Mouse (Mus musculus) hindbrain, postnatal 0 days (tissue): ENCODE measurements around the gene Rph3a. TPM values are rescaled to one million over a fixed set of nuclear protein-coding genes. Genes with fewer than 3 reads are reported as not detected.

Source experiments
- ATAC-seq: fragments of 200-750 bp; cut with Nextera tagmentation; 2 replicates; pipeline ENCODE4 v1.8.0; 2017; ENCODE audit warnings: mild to moderate bottlenecking, moderate TSS enrichment, moderate library complexity
- DNase-seq: peaks from one replicate; pipeline ENCODE4 v3.0.0-alpha.2; 2015; ENCODE audit warnings: low spot score
- H3K27ac ChIP-seq: fragments of 300-500 bp; sonication (generic); 2 replicates; pipeline ENCODE4 v1.5.1; 2014; ENCODE audit warnings: mild to moderate bottlenecking
- H3K27me3 ChIP-seq: fragments of 300-500 bp; sonication (generic); 2 replicates; pipeline ENCODE4 v1.6.1; 2014; ENCODE audit warnings: low read length, mixed read lengths; ENCODE audit not compliant: insufficient read depth
- H3K36me3 ChIP-seq: fragments of 300-500 bp; sonication (generic); 2 replicates; pipeline ENCODE4 v1.6.1; 2014; ENCODE audit warnings: low read length, mixed read lengths; ENCODE audit not compliant: insufficient read depth
- H3K4me1 ChIP-seq: fragments of 300-500 bp; sonication (generic); 2 replicates; pipeline ENCODE4 v1.6.1; 2014; ENCODE audit warnings: antibody characterized with exemption, low read length, mixed read lengths; ENCODE audit not compliant: insufficient read depth
- H3K4me2 ChIP-seq: fragments of 300-500 bp; sonication (generic); 2 replicates; pipeline ENCODE4 v1.6.1; 2014; ENCODE audit warnings: low read depth, mild to moderate bottlenecking, low read length, moderate library complexity, mixed read lengths
- H3K4me3 ChIP-seq: fragments of 300-500 bp; sonication (generic); 2 replicates; pipeline ENCODE4 v1.5.1; 2014; ENCODE audit warnings: low read length
- H3K9ac ChIP-seq: fragments of 300-500 bp; sonication (generic); replicated peaks from 2 replicates; pipeline ENCODE4 v1.6.1; 2014; ENCODE audit warnings: mild to moderate bottlenecking, low read length, moderate library complexity, mixed read lengths
- H3K9me3 ChIP-seq: fragments of 300-500 bp; sonication (generic); 2 replicates; pipeline ENCODE4 v1.6.1; 2016; ENCODE audit warnings: low read length, mixed read lengths
- CTCF ChIP-seq: IDR thresholded peaks from 2 replicates; pipeline ENCODE4 v1.5.1; 2016; ENCODE audit warnings: antibody characterized with exemption, control low read depth, low read depth
- WGBS: fragments of 180-500 bp; shearing (Covaris S2); extraction: QIAGEN DNeasy Blood & Tissue Kit; methylation state at CpG from one replicate; pipeline ENCODE4 v1.1.7; 2014; 5-methylcytosine and 5-hydroxymethylcytosine counted together
- polyA plus RNA-seq: library from polyadenylated mRNA; unstranded; fragments of >200 nt; fragmentation: Nextera tagmentation; extraction: Ambion mirVana; gene quantifications from 2 replicates; pipeline ENCODE4 v1.2.1, GENCODE M21; 2015
- total RNA-seq: library from RNA; depleted of rRNA; stranded (reverse); fragments of >200 nt; gene quantifications from 2 replicates; pipeline ENCODE4 v1.2.3, GENCODE M21; 2014

The Rph3a gene
- total and polyA plus RNA-seq, 2 experiments from 2014 or later: 39.4 to 44.3 TPM

- Histone ChIP-seq H3K9ac (no peak overlapping the region), H3K4me3 (no peak overlapping the region), H3K27me3 (no peaks in the 10 kb centered on the region), H3K9me3 (no peaks in the 10 kb centered on the region), H3K36me3 (no peaks in the 10 kb centered on the region), H3K4me2 (no peak overlapping the region), H3K4me1 (no peaks in the 10 kb centered on the region), H3K27ac (no peak overlapping the region)
- DNase-seq (no peak), ATAC-seq (no peak)
- TF ChIP-seq CTCF: peak; percentile 41
- WGBS: 90% methylated on average over 2 of the region's 2 CpGs
Measured at GRCm38 (mm10) chr5:120980116-120980515, 29.8 kb downstream of the Rph3a start.

GRCm38 (mm10) chr5:120976138-120976537, 33.8 kb downstream of the Rph3a start:
- Histone ChIP-seq H3K9ac (no peak overlapping the region), H3K27ac (no peak overlapping the region), H3K9me3 (no peaks in the 10 kb centered on the region), H3K4me3 (no peak overlapping the region), H3K4me1 (no peaks in the 10 kb centered on the region), H3K27me3 (no peaks in the 10 kb centered on the region), H3K4me2 (no peak overlapping the region), H3K36me3 (no peaks in the 10 kb centered on the region)
- 48% methylated on average over 3 of the region's 3 CpGs for WGBS
- DNase-seq (no peak), ATAC-seq (no peak)
- TF ChIP-seq CTCF: no peak

DNA sequence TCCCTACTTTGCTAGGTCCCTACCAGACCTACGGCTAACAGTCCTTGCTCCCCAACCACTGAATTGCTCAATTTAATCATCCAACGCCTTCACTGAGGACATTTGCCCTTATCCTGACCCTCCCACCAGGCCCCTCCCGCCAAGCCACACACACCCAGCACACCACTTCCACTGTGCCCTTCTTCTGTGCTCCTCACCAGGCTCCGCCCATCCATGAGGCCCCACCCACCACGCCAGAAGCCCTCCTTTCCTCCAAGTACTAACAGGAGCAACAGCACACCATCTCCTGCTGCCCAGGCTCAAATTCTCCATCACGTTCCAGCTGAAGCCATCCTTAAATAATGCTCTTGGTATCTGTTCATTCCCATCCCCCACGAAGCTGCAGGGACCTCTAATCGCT, 35.4 kb downstream of the Rph3a start:
- ATAC-seq: no peak

DNA sequence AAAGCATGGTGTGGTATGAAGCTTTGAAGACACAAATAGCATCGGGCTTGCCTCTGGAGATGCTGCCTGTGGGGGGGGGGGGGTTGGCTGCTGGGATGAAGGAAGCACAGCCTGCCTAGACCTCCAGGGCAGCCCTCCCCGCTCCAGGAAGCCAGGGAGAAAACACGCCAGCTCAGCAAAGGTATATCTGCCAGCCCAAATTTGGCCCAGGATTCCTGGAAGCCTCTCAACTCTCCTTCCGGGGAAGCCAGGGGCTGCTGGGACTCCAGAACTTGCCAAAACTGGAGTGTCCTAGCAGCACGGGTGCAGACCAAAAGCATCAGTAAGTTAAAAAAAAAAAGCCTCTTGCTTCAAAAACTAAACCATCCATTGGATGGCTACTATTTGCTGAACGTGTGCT, 37.6 kb downstream of the Rph3a start:
- no peak for TF ChIP-seq CTCF
- peaks cover 6% of the 10 kb centered on the region; the same call in 1 of the 2 replicates for H3K4me1 ChIP-seq
- no peak for DNase-seq
- H3K36me3 ChIP-seq: no peaks in the 10 kb centered on the region
- WGBS: 49% methylated on average over 6 of the region's 6 CpGs
- ATAC-seq: no peak
- H3K9ac ChIP-seq: no peak overlapping the region
- H3K9me3 ChIP-seq: no peaks in the 10 kb centered on the region
- H3K4me2 ChIP-seq: no peak overlapping the region
- no peak overlapping the region for H3K4me3 ChIP-seq
- no peaks in the 10 kb centered on the region for H3K27me3 ChIP-seq
- H3K27ac ChIP-seq: no peak overlapping the region

More for the DNA sequence above, 35.4 kb downstream of the Rph3a start:
- WGBS: 56% methylated on average over 8 of the region's 8 CpGs
- H3K36me3 ChIP-seq: no peaks in the 10 kb centered on the region
- H3K9me3 ChIP-seq: no peaks in the 10 kb centered on the region
- DNase-seq: no peak
- no peak overlapping the region for H3K9ac ChIP-seq
- H3K4me3 ChIP-seq: no peak overlapping the region
- no peak overlapping the region for H3K4me2 ChIP-seq
- no peak overlapping the region for H3K27ac ChIP-seq
- peaks cover 6% of the 10 kb centered on the region; the same call in 1 of the 2 replicates for H3K4me1 ChIP-seq
- no peak for TF ChIP-seq CTCF
- no peaks in the 10 kb centered on the region for H3K27me3 ChIP-seq

- TF ChIP-seq CTCF: no peak
- Histone ChIP-seq H3K4me3 (no peak overlapping the region), H3K27ac (no peak overlapping the region), H3K27me3 (no peaks in the 10 kb centered on the region), H3K4me2 (no peak overlapping the region), H3K36me3 (no peaks in the 10 kb centered on the region), H3K4me1 (peaks cover 6% of the 10 kb centered on the region; the same call in 1 of the 2 replicates), H3K9ac (no peak overlapping the region), H3K9me3 (no peaks in the 10 kb centered on the region)
- DNase-seq (no peak), ATAC-seq (no peak)
- 83% methylated on average over 1 of the region's 1 CpGs for WGBS
Measured at GRCm38 (mm10) chr5:120971326-120971725, 38.6 kb downstream of the Rph3a start.

- Histone ChIP-seq H3K27me3 (no peaks in the 10 kb centered on the region), H3K36me3 (no peaks in the 10 kb centered on the region), H3K27ac (no peak overlapping the region), H3K4me3 (no peak overlapping the region), H3K9me3 (no peaks in the 10 kb centered on the region), H3K4me2 (no peak overlapping the region), H3K9ac (no peak overlapping the region), H3K4me1 (peaks cover 6% of the 10 kb centered on the region; the same call in 1 of the 2 replicates)
- no peak for ATAC-seq
- no peak for TF ChIP-seq CTCF
- DNase-seq: peak; percentile 56
- WGBS: 14% methylated on average over 4 of the region's 4 CpGs
Measured at GRCm38 (mm10) chr5:120969703-120970102, 40.2 kb downstream of the Rph3a start.

DNA sequence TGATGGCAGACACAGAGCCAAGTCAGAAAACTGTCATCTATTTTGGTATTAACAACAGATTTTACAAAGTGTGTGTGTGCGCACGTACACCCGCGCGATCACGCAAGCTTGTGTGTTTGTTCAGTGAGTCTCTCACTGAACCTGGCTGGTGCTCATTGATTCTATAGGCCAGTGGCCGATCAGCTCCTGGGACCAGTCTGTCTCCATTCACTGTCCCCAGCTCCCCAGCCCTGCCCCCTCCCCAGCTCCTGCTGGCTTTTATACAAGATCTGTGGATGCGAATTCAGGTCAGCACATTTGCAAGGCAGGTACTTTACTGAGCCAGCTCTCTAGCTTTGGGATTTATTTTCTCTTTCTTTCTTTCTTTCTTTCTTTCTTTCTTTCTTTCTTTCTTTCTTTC, 41.1 kb downstream of the Rph3a start:
- DNase-seq (no peak), ATAC-seq (no peak)
- TF ChIP-seq CTCF: no peak
- Histone ChIP-seq H3K4me2 (no peak overlapping the region), H3K27me3 (no peaks in the 10 kb centered on the region), H3K36me3 (no peaks in the 10 kb centered on the region), H3K27ac (no peak overlapping the region), H3K4me3 (no peak overlapping the region), H3K9ac (no peak overlapping the region), H3K4me1 (peaks cover 6% of the 10 kb centered on the region; the same call in 1 of the 2 replicates), H3K9me3 (no peaks in the 10 kb centered on the region)
- WGBS: 84% methylated on average over 8 of the region's 8 CpGs
